Comparison of ENCODE assay signal across 10 mouse cellular contexts in the genomic region with DNA sequence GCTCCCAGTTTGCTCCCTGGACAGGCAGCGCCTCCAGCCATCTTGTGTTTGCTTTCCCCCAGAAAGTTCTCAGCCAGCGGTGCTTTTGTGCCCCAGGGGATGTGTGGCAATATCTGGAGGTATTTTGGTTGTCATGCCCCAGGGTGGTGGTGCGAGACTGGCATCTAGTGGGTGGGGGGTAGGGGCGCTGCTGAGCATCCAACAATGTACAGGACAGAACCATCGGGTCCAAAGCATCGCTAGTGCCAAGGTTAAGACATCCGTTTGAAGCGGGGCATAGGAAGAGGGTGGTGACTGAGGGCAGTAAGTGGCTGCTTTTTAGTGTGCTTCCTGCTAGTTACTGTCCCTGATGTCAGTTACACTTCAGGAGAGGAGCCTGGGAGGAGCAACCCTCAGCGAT. TPM values are rescaled to one million over a fixed set of nuclear protein-coding genes. Genes with fewer than 3 reads are reported as not detected.
DNase-seq lines count a peak whose midpoint lies in the region; ATAC-seq and TF ChIP-seq lines count a peak whose summit lies in the region.
"Had no signal": no experiment of that assay in that cellular context is flagged by ENCODE, and none has a peak within 500 bp of the region (broad histone marks: within the 10 kb centered on the region; RNA-seq: fewer than 3 reads in every experiment).

No protein-coding gene starts in this region.

- no peaks in the 10 kb centered on the region for H3K27me3 ChIP-seq in heart, embryonic 13.5 days (replicated peaks)
- no peaks in the 10 kb centered on the region for H3K27me3 ChIP-seq in midbrain, embryonic 13.5 days
- no peaks in the 10 kb centered on the region for H3K27me3 ChIP-seq in midbrain, embryonic 14.5 days (ENCODE audit: control insufficient read depth, insufficient read depth, low read length)
- no peaks in the 10 kb centered on the region for H3K27me3 ChIP-seq in stomach, postnatal 0 days (ENCODE audit: control insufficient read depth, insufficient read depth, low read length)
- no peaks in the 10 kb centered on the region for H3K27me3 ChIP-seq in hindbrain, embryonic 14.5 days (ENCODE audit: control insufficient read depth, insufficient read depth, low read length)
- H3K27me3 ChIP-seq: limb, embryonic 13.5 days; stomach, embryonic 15.5 days had no signal

- TF ChIP-seq POLR2A in bone marrow, adult 2 months (IDR thresholded peaks at IDR 0.05; ENCODE audit: borderline replicate concordance, control insufficient read depth, low read depth, low read length): no peak

- peak; percentile 66 for TF ChIP-seq CTCF in bone marrow, adult 2 months (IDR thresholded peaks at IDR 0.05; ENCODE audit: control insufficient read depth, insufficient read depth, low read length)
- TF ChIP-seq CTCF in stomach, postnatal 0 days (IDR thresholded peaks at IDR 0.05; ENCODE audit: low read depth): peak; percentile 37; the same call in 1 of the 2 replicates

- ATAC-seq in heart, embryonic 13.5 days (ENCODE audit: extremely low read depth, insufficient number of reproducible peaks, low FRiP score, low TSS enrichment): no peak
- ATAC-seq in midbrain, embryonic 13.5 days: no peak
- ATAC-seq in midbrain, embryonic 14.5 days (ENCODE audit: low FRiP score, low TSS enrichment): no peak
- no peak for ATAC-seq in stomach, postnatal 0 days (ENCODE audit: low FRiP score, low TSS enrichment)
- ATAC-seq in hindbrain, embryonic 14.5 days (ENCODE audit: low FRiP score): no peak

- H3K27ac ChIP-seq in heart, embryonic 13.5 days (replicated peaks): peak overlapping the region; percentile 42; the same call in 1 of the 2 replicates
- H3K27ac ChIP-seq in midbrain, embryonic 13.5 days: peak overlapping the region; percentile 30; the same call in 1 of the 2 replicates
- H3K27ac ChIP-seq in midbrain, embryonic 14.5 days (replicated peaks; ENCODE audit: low read depth, low read length): no peak overlapping the region
- peak overlapping the region; percentile 71 for H3K27ac ChIP-seq in bone marrow, adult 2 months (ENCODE audit: control insufficient read depth, insufficient read depth, low read depth, low read length, poor library complexity)
- 0 out of 2 replicates have a peak overlapping the region, but pooled peaks have one; percentile 45 for H3K27ac ChIP-seq in stomach, postnatal 0 days (replicated peaks)
- no peak overlapping the region for H3K27ac ChIP-seq in hindbrain, embryonic 14.5 days
- H3K27ac ChIP-seq: limb, embryonic 13.5 days; stomach, embryonic 15.5 days had no signal

- no peak for DNase-seq in heart, adult 18-20 months
- DNase-seq in midbrain, embryonic 14.5 days: no peak
- no peak for DNase-seq in stomach, postnatal 0 days (ENCODE audit: low spot score)
- no peak for DNase-seq in ovary, postnatal 36 days (ENCODE audit: low spot score)
- DNase-seq in hindbrain, embryonic 14.5 days (ENCODE audit: low spot score): no peak

- 68% methylated on average over 9 of the region's 9 CpGs for WGBS in heart, embryonic 13.5 days
- 76% methylated on average over 9 of the region's 9 CpGs for WGBS in midbrain, embryonic 13.5 days
- WGBS in midbrain, embryonic 14.5 days: 70% methylated on average over 9 of the region's 9 CpGs
- WGBS in bone marrow, adult 2 months: 20% methylated on average over 9 of the region's 9 CpGs
- WGBS in stomach, postnatal 0 days: 72% methylated on average over 9 of the region's 9 CpGs
- 65% methylated on average over 9 of the region's 9 CpGs for WGBS in hindbrain, embryonic 14.5 days

- no peak overlapping the region for H3K9ac ChIP-seq in heart, embryonic 13.5 days
- H3K9ac ChIP-seq in midbrain, embryonic 13.5 days (replicated peaks): no peak overlapping the region
- H3K9ac ChIP-seq in midbrain, embryonic 14.5 days (replicated peaks; ENCODE audit: low read length): no peak overlapping the region
- no peak overlapping the region for H3K9ac ChIP-seq in stomach, postnatal 0 days (ENCODE audit: low read length)
- no peak overlapping the region for H3K9ac ChIP-seq in hindbrain, embryonic 14.5 days
- H3K9ac ChIP-seq: limb, embryonic 13.5 days; stomach, embryonic 15.5 days had no signal

- TF ChIP-seq EP300 in stomach, postnatal 0 days (optimal IDR thresholded peaks at IDR 0.05): no peak

- H3K36me3 ChIP-seq in heart, embryonic 13.5 days: peaks cover 18% of the 10 kb centered on the region
- H3K36me3 ChIP-seq in midbrain, embryonic 13.5 days: peaks cover 11% of the 10 kb centered on the region
- H3K36me3 ChIP-seq in midbrain, embryonic 14.5 days (ENCODE audit: control insufficient read depth, insufficient read depth, low read length): peaks cover 13% of the 10 kb centered on the region
- no peaks in the 10 kb centered on the region for H3K36me3 ChIP-seq in stomach, postnatal 0 days (ENCODE audit: control insufficient read depth, insufficient read depth, low read length)
- H3K36me3 ChIP-seq in hindbrain, embryonic 14.5 days (replicated peaks; ENCODE audit: control insufficient read depth, insufficient read depth): peaks cover 6% of the 10 kb centered on the region

- no peak overlapping the region for H3K4me3 ChIP-seq in heart, embryonic 13.5 days
- H3K4me3 ChIP-seq in midbrain, embryonic 13.5 days (replicated peaks): no peak overlapping the region
- no peak overlapping the region for H3K4me3 ChIP-seq in midbrain, embryonic 14.5 days (replicated peaks; ENCODE audit: low read depth, low read length)
- peak overlapping the region; percentile 0 for H3K4me3 ChIP-seq in bone marrow, adult 2 months (replicated peaks; ENCODE audit: control insufficient read depth, low read depth, low read length)
- H3K4me3 ChIP-seq in stomach, postnatal 0 days (ENCODE audit: low read depth, low read length): no peak overlapping the region
- no peak overlapping the region for H3K4me3 ChIP-seq in hindbrain, embryonic 14.5 days (replicated peaks; ENCODE audit: low read length)
- H3K4me3 ChIP-seq: limb, embryonic 13.5 days; stomach, embryonic 15.5 days had no signal

- H3K4me1 ChIP-seq in heart, embryonic 13.5 days: peaks cover 49% of the 10 kb centered on the region
- H3K4me1 ChIP-seq in midbrain, embryonic 13.5 days (replicated peaks): peaks cover 54% of the 10 kb centered on the region
- peaks cover 22% of the 10 kb centered on the region for H3K4me1 ChIP-seq in midbrain, embryonic 14.5 days (ENCODE audit: control insufficient read depth, insufficient read depth, low read length)
- H3K4me1 ChIP-seq in bone marrow, adult 2 months (ENCODE audit: control insufficient read depth, insufficient read depth, low read length): peaks cover 6% of the 10 kb centered on the region; the same call in 1 of the 2 replicates
- H3K4me1 ChIP-seq in stomach, postnatal 0 days (replicated peaks; ENCODE audit: control insufficient read depth, insufficient read depth): 0 out of 2 replicates have a peak, but pooled peaks cover 3% of the 10 kb centered on the region
- H3K4me1 ChIP-seq in hindbrain, embryonic 14.5 days (replicated peaks; ENCODE audit: control insufficient read depth, insufficient read depth, low read length): peaks cover 20% of the 10 kb centered on the region

- no peaks in the 10 kb centered on the region for H3K9me3 ChIP-seq in heart, embryonic 13.5 days
- H3K9me3 ChIP-seq in midbrain, embryonic 13.5 days: 0 out of 2 replicates have a peak, but pooled peaks cover 2% of the 10 kb centered on the region
- H3K9me3 ChIP-seq in midbrain, embryonic 14.5 days (ENCODE audit: control insufficient read depth, low read length): no peaks in the 10 kb centered on the region
- H3K9me3 ChIP-seq in stomach, postnatal 0 days (ENCODE audit: control insufficient read depth, low read length): no peaks in the 10 kb centered on the region
- H3K9me3 ChIP-seq in hindbrain, embryonic 14.5 days (ENCODE audit: control insufficient read depth, low read length): no peaks in the 10 kb centered on the region
- H3K9me3 ChIP-seq: limb, embryonic 13.5 days; stomach, embryonic 15.5 days had no signal

- H3K4me2 ChIP-seq in heart, embryonic 13.5 days: peak overlapping the region; percentile 57
- no peak overlapping the region for H3K4me2 ChIP-seq in midbrain, embryonic 13.5 days (replicated peaks)
- no peak overlapping the region for H3K4me2 ChIP-seq in midbrain, embryonic 14.5 days (ENCODE audit: low read length)
- no peak overlapping the region for H3K4me2 ChIP-seq in stomach, postnatal 0 days (replicated peaks; ENCODE audit: low read depth)
- H3K4me2 ChIP-seq in hindbrain, embryonic 14.5 days (replicated peaks): no peak overlapping the region

RNA-seq across cellular contexts. Expression of a gene that starts 17.8 kb away (rescaled TPM):
- polyA plus RNA-seq in heart, embryonic 13.5 days (2015; fragmentation: Nextera tagmentation; extraction: Ambion mirVana): 31.8 and 34.5 TPM in 2 replicates
- total RNA-seq in heart, adult 18-20 months (2021): 10 to 100 TPM; 37.8 to 42.7 TPM
- 32.4 and 50.7 TPM in 2 replicates for polyA plus RNA-seq in midbrain, embryonic 13.5 days (2015; fragmentation: Nextera tagmentation; extraction: Ambion mirVana)
- polyA plus RNA-seq in midbrain, embryonic 14.5 days (2014; fragmentation: Nextera tagmentation; extraction: Ambion mirVana): 51.0 and 59.3 TPM in 2 replicates
- polyA plus RNA-seq in bone marrow, adult 2 months (2011; ENCODE audit: insufficient read depth, insufficient read length, low replicate concordance, missing spikeins): 32.4 and 39.2 TPM in 2 replicates
- 28.6 and 31.3 TPM in 2 replicates for polyA plus RNA-seq in stomach, postnatal 0 days (2015; fragmentation: Nextera tagmentation; extraction: Ambion mirVana)
- 50.4 and 51.1 TPM in 2 replicates for polyA plus RNA-seq in hindbrain, embryonic 14.5 days (2014; fragmentation: Nextera tagmentation; extraction: Ambion mirVana)

RNA-seq across cellular contexts. Expression of a gene that starts 43.5 kb away (rescaled TPM):
- polyA plus RNA-seq in heart, embryonic 13.5 days (2015; fragmentation: Nextera tagmentation; extraction: Ambion mirVana): not detected in 2 replicates
- not detected for total RNA-seq in heart, adult 18-20 months (2021)
- not detected in 2 replicates for polyA plus RNA-seq in midbrain, embryonic 13.5 days (2015; fragmentation: Nextera tagmentation; extraction: Ambion mirVana)
- polyA plus RNA-seq in midbrain, embryonic 14.5 days (2014; fragmentation: Nextera tagmentation; extraction: Ambion mirVana): 4.4 TPM in 1 of 2 replicates, not detected in the other
- polyA plus RNA-seq in bone marrow, adult 2 months (2011; ENCODE audit: insufficient read depth, insufficient read length, low replicate concordance, missing spikeins): not detected in 2 replicates
- not detected in 2 replicates for polyA plus RNA-seq in stomach, postnatal 0 days (2015; fragmentation: Nextera tagmentation; extraction: Ambion mirVana)
- 3.9 TPM in 1 of 2 replicates, not detected in the other for polyA plus RNA-seq in hindbrain, embryonic 14.5 days (2014; fragmentation: Nextera tagmentation; extraction: Ambion mirVana)
- polyA plus RNA-seq: limb, embryonic 13.5 days had no signal

Comparison
In these comparisons a context has a peak if more than half of its experiments do, and no peak if none do; other contexts are left out.
1. H3K27ac ChIP-seq: peak in heart, embryonic 13.5 days (single experiment), midbrain, embryonic 13.5 days (single experiment), bone marrow, adult 2 months (single experiment) and stomach, postnatal 0 days (single experiment); none in midbrain, embryonic 14.5 days (single experiment) and hindbrain, embryonic 14.5 days (single experiment).